Mouse (Mus musculus) left cerebral cortex, adult 9 months (tissue): ENCODE results near the gene Olfr596.
"Not testable (repeated sequence)": the region's sequence is repeated elsewhere in the genome, so short reads cannot be mapped to it uniquely, and the experiment has no call there.

ENCODE experiments used
- DNase-seq, 2 experiments: peaks; one replicate each; pipeline ENCODE4 v3.0.0; 2022; ENCODE audit warnings: low spot score in 2 of 2

Gene Olfr596

GRCm38 (mm10) chr7:103305348-103305747, at the start of gene Olfr596:
Gene Olfr596, plus strand, starts transcription at chr7:103305648.
- DNase-seq = not testable (repeated sequence)

GRCm38 (mm10) chr7:103316015-103316414, 10.6 kb downstream of the Olfr596 start, which contains the start of gene Olfr597:
Gene Olfr597, plus strand, starts transcription at chr7:103316315.
- not testable (repeated sequence) for DNase-seq

GRCm38 (mm10) chr7:103323268-103323667, 17.8 kb downstream of the Olfr596 start, which contains the start of gene Olfr598:
Gene Olfr598, plus strand, starts transcription at chr7:103323568.
- no peak for DNase-seq

GRCm38 (mm10) chr7:103335617-103336016, 30.2 kb downstream of the Olfr596 start, which contains the start of gene Olfr599:
Gene Olfr599, plus strand, starts transcription at chr7:103335917.
- DNase-seq = no peak

GRCm38 (mm10) chr7:103349569-103349968, 44.1 kb downstream of the Olfr596 start, which contains the start of gene Olfr600:
Gene Olfr600, minus strand, starts transcription at chr7:103349669.
- no peak for DNase-seq
